ENCODE assay signal across 8 mouse cellular contexts in genomic region chr9:56417415-56417947, GRCm38 (mm10). TPM values are rescaled to one million over a fixed set of nuclear protein-coding genes. Genes with fewer than 3 reads are reported as not detected.
A peak's percentile ranks its signal among the peaks of the same experiment; 100 is the strongest.
DNase-seq lines count a peak whose midpoint lies in the region; ATAC-seq and TF ChIP-seq lines count a peak whose summit lies in the region.

No protein-coding gene starts in this region.

- no peaks in the 10 kb centered on the region for H3K27me3 ChIP-seq in hindbrain, embryonic 10.5 days (ENCODE audit: insufficient read depth, poor library complexity, severe bottlenecking)
- H3K27me3 ChIP-seq in lung, embryonic 16.5 days (ENCODE audit: control insufficient read depth, insufficient read depth, low read depth, low read length), result no peaks in the 10 kb centered on the region
- no peaks in the 10 kb centered on the region for H3K27me3 ChIP-seq in thymus, adult 2 months (ENCODE audit: control insufficient read depth, insufficient read depth, low read length)

- peak overlapping the region; percentile 81 for H3K4me3 ChIP-seq in hindbrain, embryonic 10.5 days
- peak overlapping the region; percentile 76 for H3K4me3 ChIP-seq in lung, embryonic 16.5 days (ENCODE audit: low read length)
- H3K4me3 ChIP-seq in olfactory bulb, adult 2 months (ENCODE audit: insufficient read depth, low read depth, low read length), result peak overlapping the region; percentile 79
- peak overlapping the region; percentile 65 for H3K4me3 ChIP-seq in thymus, adult 2 months (ENCODE audit: control insufficient read depth, insufficient read depth, low read length)

- DNase-seq in Muller cell, postnatal 12 days (ENCODE audit: inconsistent ontology term), result peak; percentile 91
- peak; percentile 84 for DNase-seq in cerebellum, adult 9-10 months
- peak; percentile 80 for DNase-seq in hindbrain, embryonic 10.5 days (ENCODE audit: low spot score)
- DNase-seq in layer of hippocampus, adult 9-11 months, result peak; percentile 77
- DNase-seq in thymus, adult 2 months, result peak; percentile 92

- peaks cover 42% of the 10 kb centered on the region for H3K4me1 ChIP-seq in hindbrain, embryonic 10.5 days (replicated peaks)
- peaks cover 32% of the 10 kb centered on the region for H3K4me1 ChIP-seq in lung, embryonic 16.5 days (replicated peaks; ENCODE audit: control insufficient read depth, insufficient read depth, low read length)
- peaks cover 5% of the 10 kb centered on the region for H3K4me1 ChIP-seq in olfactory bulb, adult 2 months (ENCODE audit: control insufficient read depth, insufficient read depth, low read length)
- peaks cover 10% of the 10 kb centered on the region; the same call in 1 of the 2 replicates for H3K4me1 ChIP-seq in thymus, adult 2 months (replicated peaks; ENCODE audit: control insufficient read depth, insufficient read depth, low read length)

- TF ChIP-seq CTCF in olfactory bulb, adult 2 months (IDR thresholded peaks at IDR 0.05; ENCODE audit: insufficient read depth, low read depth, low read length), result peak; percentile 58
- peak; percentile 79; the same call in 1 of the 2 replicates for TF ChIP-seq CTCF in thymus, adult 2 months (IDR thresholded peaks at IDR 0.05; ENCODE audit: borderline replicate concordance, control insufficient read depth, extremely low read depth, insufficient read depth, low read length, poor library complexity)

- WGBS in hindbrain, embryonic 10.5 days, result under 1% methylated on average over 40 of the region's 40 CpGs
- 0% methylated on average over 39 of the region's 40 CpGs for WGBS in lung, embryonic 16.5 days
- WGBS in olfactory bulb, adult 2 months, result under 1% methylated on average over 40 of the region's 40 CpGs
- WGBS in thymus, adult 2 months, result under 1% methylated on average over 40 of the region's 40 CpGs

- TF ChIP-seq POLR2A in olfactory bulb, adult 2 months (IDR thresholded peaks at IDR 0.05; ENCODE audit: insufficient read depth, low read depth, low read length), result no peak
- TF ChIP-seq POLR2A in thymus, adult 2 months (IDR thresholded peaks at IDR 0.05; ENCODE audit: control insufficient read depth, extremely low read depth, insufficient read depth, low read length, poor library complexity), result no peak; the same call in 1 of the 2 replicates

- peak overlapping the region; percentile 60 for H3K4me2 ChIP-seq in lung, embryonic 16.5 days (ENCODE audit: low read depth, low read length)

- no peaks in the 10 kb centered on the region for H3K9me3 ChIP-seq in hindbrain, embryonic 10.5 days
- H3K9me3 ChIP-seq in lung, embryonic 16.5 days (ENCODE audit: control insufficient read depth, low read length), result no peaks in the 10 kb centered on the region

- ATAC-seq in frontal cortex, adult (ENCODE audit: low TSS enrichment), result peak; percentile 47
- ATAC-seq in lung, embryonic 16.5 days (ENCODE audit: low read depth), result peak; percentile 71

- peak overlapping the region; percentile 94 for H3K27ac ChIP-seq in hindbrain, embryonic 10.5 days
- H3K27ac ChIP-seq in lung, embryonic 16.5 days (ENCODE audit: low read length), result peak overlapping the region; percentile 94
- no peak overlapping the region for H3K27ac ChIP-seq in olfactory bulb, adult 2 months (ENCODE audit: insufficient read depth, low read depth, low read length)
- H3K27ac ChIP-seq in thymus, adult 2 months (ENCODE audit: control insufficient read depth, insufficient read depth, low read length), result peak overlapping the region; percentile 30

- no peaks in the 10 kb centered on the region for H3K36me3 ChIP-seq in hindbrain, embryonic 10.5 days
- H3K36me3 ChIP-seq in lung, embryonic 16.5 days (ENCODE audit: control insufficient read depth, insufficient read depth, low read length), result no peaks in the 10 kb centered on the region
- no peaks in the 10 kb centered on the region for H3K36me3 ChIP-seq in thymus, adult 2 months (ENCODE audit: control insufficient read depth, insufficient read depth, low read length)

- peak overlapping the region; percentile 93 for H3K9ac ChIP-seq in lung, embryonic 16.5 days (ENCODE audit: low read length)

RNA-seq across cellular contexts. Expression of gene Peak1, which starts 0.4 kb away (rescaled TPM):
- polyA plus RNA-seq in hindbrain, embryonic 10.5 days (2016; fragmentation: Nextera tagmentation; extraction: Ambion mirVana), result 5.1 and 8.0 TPM in 2 replicates
- 26.4 and 27.1 TPM in 2 replicates for polyA plus RNA-seq in lung, embryonic 16.5 days (2015; fragmentation: Nextera tagmentation; extraction: Ambion mirVana)
- polyA plus RNA-seq in olfactory bulb, adult 2 months (2012; ENCODE audit: insufficient read depth, insufficient read length, low replicate concordance, missing spikeins), result not detected in 2 replicates
- 8.6 and 8.7 TPM in 2 replicates for polyA plus RNA-seq in thymus, adult 2 months (2012; rRNA removed)

RNA-seq across cellular contexts. Expression of gene Hmg20a, which starts 0.9 kb away (rescaled TPM):
- 66.9 and 70.3 TPM in 2 replicates for polyA plus RNA-seq in hindbrain, embryonic 10.5 days (2016; fragmentation: Nextera tagmentation; extraction: Ambion mirVana)
- 57.9 and 60.6 TPM in 2 replicates for polyA plus RNA-seq in lung, embryonic 16.5 days (2015; fragmentation: Nextera tagmentation; extraction: Ambion mirVana)
- 138 TPM in 1 of 2 replicates, not detected in the other for polyA plus RNA-seq in olfactory bulb, adult 2 months (2012; ENCODE audit: insufficient read depth, insufficient read length, low replicate concordance, missing spikeins)
- 62.2 and 62.3 TPM in 2 replicates for polyA plus RNA-seq in thymus, adult 2 months (2012; rRNA removed)
